Mouse (Mus musculus) MEL (cell line): ENCODE measurements at regions not wholly inside any gene's neighbourhood (a gene's known extent, or its start where the extent isn't known, plus 50 kb on each side); places are given as distances from the start of the nearest gene placed in this dataset.

Source experiments
- BHLHE40 ChIP-seq: IDR thresholded peaks from 2 replicates; pipeline ENCODE4 v1.6.1; 2012; ENCODE audit warnings: low read depth, mild to moderate bottlenecking, inconsistent platforms, low read length, improper control_type of control experiment, borderline replicate concordance
- CTCF ChIP-seq, 3 experiments: IDR thresholded peaks in 2 of 3; conservative IDR thresholded peaks in 1 of 3; 2 replicates each; pipeline ENCODE4 v1.5.1; 2011 to 2012; ENCODE audit warnings: low read length in 3 of 3, low read depth in 2 of 3, mild to moderate bottlenecking in 2 of 3, improper control_type of control experiment in 1 of 3, inconsistent platforms in 1 of 3, mixed read lengths in 1 of 3, moderate library complexity in 1 of 3; ENCODE audit not compliant: control insufficient read depth in 1 of 3, insufficient read depth in 1 of 3, poor library complexity in 1 of 3, severe bottlenecking in 1 of 3
- JUND ChIP-seq: IDR thresholded peaks from 2 replicates; pipeline ENCODE4 v1.6.1; 2011; ENCODE audit warnings: low read depth, mild to moderate bottlenecking, improper control_type of control experiment, low read length
- MAX ChIP-seq: IDR thresholded peaks from 2 replicates; pipeline ENCODE4 v1.6.1; 2011; ENCODE audit warnings: low read length, improper control_type of control experiment
- MXI1 ChIP-seq: IDR thresholded peaks from 2 replicates; pipeline ENCODE4 v1.6.1; 2011; ENCODE audit warnings: mild to moderate bottlenecking, low read depth, low read length, improper control_type of control experiment
- POLR2A ChIP-seq, 2 experiments: IDR thresholded peaks; 2 replicates each; pipeline ENCODE4 v1.6.1; 2011 to 2012; ENCODE audit warnings: low read length in 2 of 2, mild to moderate bottlenecking in 2 of 2, control low read depth in 1 of 2, improper control_type of control experiment in 1 of 2, low read depth in 1 of 2, moderate library complexity in 1 of 2; ENCODE audit not compliant: control insufficient read depth in 1 of 2, insufficient read depth in 1 of 2, poor library complexity in 1 of 2

- TF ChIP-seq BHLHE40 (no peak), CTCF (IDR thresholded peaks at IDR 0.05 in 2 of 3, conservative IDR thresholded peaks at IDR 0.05 in 1 of 3; ENCODE audit: control insufficient read depth in 1 of 3, insufficient read depth in 1 of 3, low read depth in 2 of 3, low read length in 3 of 3, poor library complexity in 1 of 3, severe bottlenecking in 1 of 3) (no peak), MXI1 (no peak), JUND (no peak), MAX (no peak), POLR2A (IDR thresholded peaks at IDR 0.05; ENCODE audit: control insufficient read depth in 1 of 2, insufficient read depth in 1 of 2, low read depth in 1 of 2, low read length in 2 of 2, poor library complexity in 1 of 2) (no peak)
Measured at GRCm38 (mm10) chr1:77998727-77999126, 198.2 kb downstream of the Pax3 start.
